Mouse (Mus musculus): ENCODE measurements around the gene Prmt8. TPM values are rescaled to one million over a fixed set of nuclear protein-coding genes. Genes with fewer than 3 reads are reported as not detected.

Prmt8 gene
- polyA plus RNA-seq, 1 experiment from 2014 or later: not detected

DNA sequence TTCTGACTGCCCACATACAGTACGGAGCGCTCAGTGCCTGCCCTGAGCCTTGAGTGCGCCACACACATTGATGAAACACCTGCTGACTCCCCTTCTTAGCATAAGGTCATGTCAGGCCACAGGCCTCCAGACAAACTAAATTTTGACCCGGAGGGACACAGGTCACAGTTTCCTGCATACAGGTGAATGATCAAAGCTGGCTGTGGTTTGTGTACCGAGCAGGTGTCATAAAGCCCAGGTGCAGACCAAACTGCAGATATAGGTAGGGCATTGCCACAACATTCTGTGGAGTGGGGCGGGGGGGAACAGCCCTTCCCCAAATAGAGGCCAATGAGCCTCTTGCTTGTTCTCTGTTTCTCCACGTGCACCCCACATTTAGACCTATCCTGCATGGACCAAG lies 88.5 kb downstream of the Prmt8 start:
- Histone ChIP-seq H3K9ac (ENCODE audit: low read depth, low read length) (no peak overlapping the region), H3K4me2 (replicated peaks; ENCODE audit: low read depth, low read length) (no peak overlapping the region), H3K27ac (ENCODE audit: low read depth, low read length) (no peak overlapping the region), H3K4me3 (ENCODE audit: low read length) (no peak overlapping the region), H3K4me1 (ENCODE audit: control insufficient read depth, insufficient read depth, low read length) (no peaks in the 10 kb centered on the region), H3K27me3 (ENCODE audit: control insufficient read depth, insufficient read depth, low read length) (no peaks in the 10 kb centered on the region), H3K36me3 (ENCODE audit: control insufficient read depth, insufficient read depth, low read length) (no peaks in the 10 kb centered on the region), H3K9me3 (ENCODE audit: control insufficient read depth, low read length) (no peaks in the 10 kb centered on the region)
- WGBS: 72% methylated on average over 7 of the region's 7 CpGs
- no peak; the same call in 1 of the 2 replicates for ATAC-seq (ENCODE audit: low FRiP score, low TSS enrichment)

DNA sequence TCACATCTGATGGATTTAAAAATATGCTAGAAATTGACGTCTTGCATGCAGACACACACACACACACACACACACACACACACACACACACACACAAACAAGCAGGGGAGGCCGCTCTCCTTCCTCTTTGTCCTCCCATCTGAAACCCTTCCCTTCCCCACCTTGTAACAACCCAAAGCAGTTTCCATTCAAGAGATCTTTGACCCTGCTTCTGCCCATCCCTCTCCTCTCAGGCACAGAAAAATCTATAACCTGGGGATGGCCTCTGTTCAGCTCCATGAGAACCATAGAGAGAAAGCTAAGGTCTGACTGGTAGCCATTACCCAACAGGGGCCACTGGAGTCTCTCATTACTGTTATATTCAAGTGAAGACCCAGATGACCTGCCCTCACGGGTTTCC lies 90.3 kb downstream of the Prmt8 start:
- H3K27me3 ChIP-seq (ENCODE audit: control insufficient read depth, insufficient read depth, low read length): no peaks in the 10 kb centered on the region
- no peak overlapping the region for H3K27ac ChIP-seq (ENCODE audit: low read depth, low read length)
- no peaks in the 10 kb centered on the region for H3K9me3 ChIP-seq (ENCODE audit: control insufficient read depth, low read length)
- no peak overlapping the region for H3K9ac ChIP-seq (ENCODE audit: low read depth, low read length)
- H3K4me2 ChIP-seq (replicated peaks; ENCODE audit: low read depth, low read length): no peak overlapping the region
- no peaks in the 10 kb centered on the region for H3K4me1 ChIP-seq (ENCODE audit: control insufficient read depth, insufficient read depth, low read length)
- no peak overlapping the region for H3K4me3 ChIP-seq (ENCODE audit: low read length)
- 73% methylated on average over 3 of the region's 3 CpGs for WGBS
- H3K36me3 ChIP-seq (ENCODE audit: control insufficient read depth, insufficient read depth, low read length): no peaks in the 10 kb centered on the region
- no peak for ATAC-seq (ENCODE audit: low FRiP score, low TSS enrichment)

DNA sequence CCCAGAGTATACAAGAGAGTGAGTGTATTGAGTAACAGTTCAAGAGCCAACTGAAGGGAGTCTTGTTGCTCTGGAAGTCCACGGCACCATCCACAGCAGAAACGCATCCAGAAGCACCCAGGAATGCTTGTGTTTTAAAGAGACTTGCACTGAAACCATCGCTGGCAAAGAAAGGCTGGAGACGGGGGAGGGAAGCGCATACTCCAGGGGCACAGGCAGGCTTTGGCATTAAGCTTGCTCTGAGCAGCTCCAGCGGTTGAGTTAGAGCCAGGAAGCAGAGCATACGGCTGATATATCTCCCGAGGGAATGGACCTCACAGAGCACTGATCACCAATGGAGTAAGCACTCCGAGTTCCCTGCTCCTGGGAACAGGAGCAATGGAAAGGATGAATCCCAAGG lies 91.0 kb downstream of the Prmt8 start:
- Histone ChIP-seq H3K9ac (ENCODE audit: low read depth, low read length) (no peak overlapping the region), H3K4me2 (replicated peaks; ENCODE audit: low read depth, low read length) (no peak overlapping the region), H3K4me1 (ENCODE audit: control insufficient read depth, insufficient read depth, low read length) (no peaks in the 10 kb centered on the region), H3K27me3 (ENCODE audit: control insufficient read depth, insufficient read depth, low read length) (no peaks in the 10 kb centered on the region), H3K4me3 (ENCODE audit: low read length) (no peak overlapping the region), H3K9me3 (ENCODE audit: control insufficient read depth, low read length) (no peaks in the 10 kb centered on the region), H3K27ac (ENCODE audit: low read depth, low read length) (no peak overlapping the region), H3K36me3 (ENCODE audit: control insufficient read depth, insufficient read depth, low read length) (no peaks in the 10 kb centered on the region)
- WGBS: 75% methylated on average over 9 of the region's 9 CpGs
- no peak for ATAC-seq (ENCODE audit: low FRiP score, low TSS enrichment)

DNA sequence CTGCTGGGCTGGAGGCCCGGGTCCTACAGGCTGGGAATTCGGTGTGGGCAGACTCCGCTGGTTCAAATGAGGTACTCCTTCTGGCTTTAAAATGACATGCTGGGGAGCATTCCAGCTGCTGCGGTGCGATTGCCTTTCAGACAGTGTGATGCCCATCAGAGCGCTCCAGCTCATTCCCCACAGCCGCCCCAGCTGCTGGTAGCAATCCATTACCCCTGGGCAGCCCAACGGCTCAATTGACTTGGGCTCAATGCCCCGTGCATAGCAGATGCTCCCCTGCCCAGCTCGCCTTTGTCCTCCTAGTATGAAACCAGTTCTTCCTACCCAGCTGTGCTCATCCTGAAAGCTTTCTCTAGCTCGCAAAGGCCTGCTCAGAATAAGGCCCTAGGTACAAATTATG lies 92.4 kb downstream of the Prmt8 start:
- H3K27me3 ChIP-seq (ENCODE audit: control insufficient read depth, insufficient read depth, low read length): no peaks in the 10 kb centered on the region
- H3K4me1 ChIP-seq (ENCODE audit: control insufficient read depth, insufficient read depth, low read length): no peaks in the 10 kb centered on the region
- no peak overlapping the region for H3K4me2 ChIP-seq (replicated peaks; ENCODE audit: low read depth, low read length)
- 81% methylated on average over 11 of the region's 11 CpGs for WGBS
- H3K9me3 ChIP-seq (ENCODE audit: control insufficient read depth, low read length): no peaks in the 10 kb centered on the region
- H3K9ac ChIP-seq (ENCODE audit: low read depth, low read length): no peak overlapping the region
- no peak overlapping the region for H3K27ac ChIP-seq (ENCODE audit: low read depth, low read length)
- no peak overlapping the region for H3K4me3 ChIP-seq (ENCODE audit: low read length)
- ATAC-seq (ENCODE audit: low FRiP score, low TSS enrichment): no peak
- H3K36me3 ChIP-seq (ENCODE audit: control insufficient read depth, insufficient read depth, low read length): no peaks in the 10 kb centered on the region

DNA sequence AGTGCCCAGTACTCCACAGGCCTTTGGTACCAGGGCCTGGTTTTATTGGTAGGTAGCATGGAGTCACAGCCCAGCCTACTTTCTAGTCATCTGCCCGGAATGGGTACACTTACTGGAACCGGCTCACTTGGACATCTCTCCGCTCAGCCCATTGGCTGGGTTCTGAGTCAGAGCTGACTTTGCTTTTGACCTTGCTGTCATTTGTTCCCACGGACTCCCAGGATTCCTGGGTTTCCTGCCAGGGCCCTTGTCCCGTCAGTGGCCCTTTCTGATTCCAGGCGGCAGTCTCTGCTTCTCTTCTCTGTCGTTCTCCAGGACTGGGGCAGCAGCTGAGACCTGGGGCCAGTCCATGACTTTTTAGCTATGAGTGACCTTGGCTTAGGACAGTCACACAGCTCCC lies 97.2 kb downstream of the Prmt8 start:
- H3K27me3 ChIP-seq (ENCODE audit: control insufficient read depth, insufficient read depth, low read length): no peaks in the 10 kb centered on the region
- 78% methylated on average over 7 of the region's 7 CpGs for WGBS

DNA sequence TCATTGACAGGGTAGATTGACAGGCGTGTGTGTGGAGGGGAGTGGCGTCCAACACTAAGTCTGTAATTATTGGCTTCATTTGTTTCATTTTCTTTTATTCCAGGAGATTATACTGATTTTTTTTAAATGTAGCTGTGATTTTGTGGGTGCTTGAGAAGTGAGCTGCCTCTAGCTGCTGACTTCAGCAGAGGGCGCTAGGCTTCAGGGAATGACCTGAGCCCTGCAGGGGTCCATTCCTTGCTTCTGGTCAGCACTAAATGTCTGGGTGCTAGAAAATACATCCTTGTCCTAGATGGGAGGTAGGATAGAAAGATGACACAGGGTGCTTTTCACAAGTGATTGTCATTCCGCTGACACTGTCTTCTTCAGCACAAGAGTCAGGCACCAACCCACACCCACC lies 99.2 kb downstream of the Prmt8 start:
- Histone ChIP-seq H3K27ac (ENCODE audit: low read depth, low read length) (no peak overlapping the region), H3K36me3 (ENCODE audit: control insufficient read depth, insufficient read depth, low read length) (no peaks in the 10 kb centered on the region), H3K4me2 (replicated peaks; ENCODE audit: low read depth, low read length) (no peak overlapping the region), H3K4me3 (ENCODE audit: low read length) (no peak overlapping the region), H3K4me1 (ENCODE audit: control insufficient read depth, insufficient read depth, low read length) (no peaks in the 10 kb centered on the region), H3K9me3 (ENCODE audit: control insufficient read depth, low read length) (no peaks in the 10 kb centered on the region), H3K9ac (ENCODE audit: low read depth, low read length) (no peak overlapping the region), H3K27me3 (ENCODE audit: control insufficient read depth, insufficient read depth, low read length) (no peaks in the 10 kb centered on the region)
- ATAC-seq (ENCODE audit: low FRiP score, low TSS enrichment): no peak
- 97% methylated on average over 4 of the region's 4 CpGs for WGBS

More for the DNA sequence above, 97.2 kb downstream of the Prmt8 start:
- H3K9me3 ChIP-seq (ENCODE audit: control insufficient read depth, low read length): no peaks in the 10 kb centered on the region
- no peaks in the 10 kb centered on the region for H3K4me1 ChIP-seq (ENCODE audit: control insufficient read depth, insufficient read depth, low read length)
- no peak overlapping the region for H3K4me2 ChIP-seq (replicated peaks; ENCODE audit: low read depth, low read length)
- no peak overlapping the region for H3K4me3 ChIP-seq (ENCODE audit: low read length)
- H3K36me3 ChIP-seq (ENCODE audit: control insufficient read depth, insufficient read depth, low read length): no peaks in the 10 kb centered on the region
- H3K27ac ChIP-seq (ENCODE audit: low read depth, low read length): no peak overlapping the region
- H3K9ac ChIP-seq (ENCODE audit: low read depth, low read length): no peak overlapping the region
- ATAC-seq (ENCODE audit: low FRiP score, low TSS enrichment): no peak

DNA sequence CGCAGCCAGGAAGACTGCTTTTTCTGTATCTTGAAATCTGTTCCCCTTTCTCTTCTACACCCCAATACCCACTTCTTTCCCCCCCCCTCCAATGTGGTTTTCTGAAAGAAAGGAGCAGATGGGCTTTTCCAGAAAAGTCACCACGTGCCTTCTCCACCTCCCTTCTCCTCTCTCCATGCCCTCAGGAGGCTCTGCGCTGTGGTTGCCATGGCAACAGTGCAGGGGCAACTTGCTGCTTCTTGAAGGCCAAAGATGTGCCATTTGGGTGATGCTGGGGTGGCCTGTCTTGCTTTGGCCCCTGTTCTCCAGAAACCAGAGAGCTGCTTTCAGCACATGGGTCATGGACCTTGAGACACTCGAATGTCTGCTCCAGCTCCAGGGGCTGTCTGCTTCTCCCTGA lies 100.0 kb downstream of the Prmt8 start:
- no peaks in the 10 kb centered on the region for H3K27me3 ChIP-seq (ENCODE audit: control insufficient read depth, insufficient read depth, low read length)
- no peak overlapping the region for H3K9ac ChIP-seq (ENCODE audit: low read depth, low read length)
- ATAC-seq (ENCODE audit: low FRiP score, low TSS enrichment): no peak
- no peaks in the 10 kb centered on the region for H3K4me1 ChIP-seq (ENCODE audit: control insufficient read depth, insufficient read depth, low read length)
- WGBS: 76% methylated on average over 4 of the region's 4 CpGs
- H3K4me3 ChIP-seq (ENCODE audit: low read length): no peak overlapping the region
- no peaks in the 10 kb centered on the region for H3K9me3 ChIP-seq (ENCODE audit: control insufficient read depth, low read length)
- H3K27ac ChIP-seq (ENCODE audit: low read depth, low read length): no peak overlapping the region
- H3K4me2 ChIP-seq (replicated peaks; ENCODE audit: low read depth, low read length): no peak overlapping the region
- no peaks in the 10 kb centered on the region for H3K36me3 ChIP-seq (ENCODE audit: control insufficient read depth, insufficient read depth, low read length)

DNA sequence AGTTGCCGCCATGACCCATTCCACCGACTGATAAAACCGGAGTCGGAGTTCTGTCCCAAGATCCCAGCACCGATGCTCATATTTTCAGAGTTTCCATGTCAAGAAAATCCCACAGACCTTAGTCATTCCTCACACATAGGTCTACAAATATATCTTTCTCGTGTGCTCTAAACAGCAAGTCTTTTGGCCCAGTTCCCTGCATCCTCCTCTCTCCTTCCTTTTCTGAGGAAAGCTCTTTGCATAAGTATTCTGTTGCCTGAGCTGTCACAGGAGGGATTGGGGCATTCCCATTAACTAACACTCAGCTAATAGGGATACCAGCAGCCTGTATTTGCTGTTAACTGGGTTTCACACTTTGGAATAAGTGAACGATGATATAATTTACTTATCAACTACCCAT lies 106.0 kb downstream of the Prmt8 start:
- Histone ChIP-seq H3K4me1 (ENCODE audit: control insufficient read depth, insufficient read depth, low read length) (no peaks in the 10 kb centered on the region), H3K36me3 (ENCODE audit: control insufficient read depth, insufficient read depth, low read length) (no peaks in the 10 kb centered on the region), H3K9me3 (ENCODE audit: control insufficient read depth, low read length) (no peaks in the 10 kb centered on the region), H3K9ac (ENCODE audit: low read depth, low read length) (no peak overlapping the region), H3K4me2 (replicated peaks; ENCODE audit: low read depth, low read length) (no peak overlapping the region), H3K27ac (ENCODE audit: low read depth, low read length) (no peak overlapping the region), H3K4me3 (ENCODE audit: low read length) (no peak overlapping the region), H3K27me3 (ENCODE audit: control insufficient read depth, insufficient read depth, low read length) (no peaks in the 10 kb centered on the region)
- ATAC-seq (ENCODE audit: low FRiP score, low TSS enrichment): no peak
- 78% methylated on average over 7 of the region's 7 CpGs for WGBS

DNA sequence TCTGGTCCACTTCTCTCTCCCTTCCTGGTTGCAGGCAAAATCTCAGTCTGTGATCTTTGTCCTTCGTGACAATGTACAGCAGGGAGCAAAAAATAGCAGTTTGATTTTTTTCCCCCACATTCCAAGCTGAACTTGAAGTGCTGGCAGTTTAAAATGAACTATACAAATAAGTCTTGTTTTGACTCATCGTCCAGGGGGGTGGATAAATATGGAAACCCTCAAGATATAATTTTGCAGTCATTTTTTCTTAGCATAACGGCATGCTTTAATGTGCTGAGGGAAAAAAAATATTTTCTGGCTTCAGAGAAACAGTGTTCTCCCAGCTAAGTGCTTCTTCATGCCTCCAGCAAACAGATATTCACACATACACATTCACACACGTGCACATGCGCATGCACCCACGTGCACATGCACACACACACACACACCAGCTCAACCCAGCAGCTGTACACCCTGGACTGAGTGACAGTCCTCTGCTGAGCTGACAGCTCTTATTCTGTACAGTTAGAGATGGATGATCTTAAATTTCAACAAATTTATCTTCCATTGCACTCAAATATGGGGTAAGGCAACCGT lies 107.5 kb downstream of the Prmt8 start:
- no peak for ATAC-seq (ENCODE audit: low FRiP score, low TSS enrichment)
- Histone ChIP-seq H3K9ac (ENCODE audit: low read depth, low read length) (no peak overlapping the region), H3K27ac (ENCODE audit: low read depth, low read length) (no peak overlapping the region), H3K4me3 (ENCODE audit: low read length) (no peak overlapping the region), H3K36me3 (ENCODE audit: control insufficient read depth, insufficient read depth, low read length) (no peaks in the 10 kb centered on the region), H3K9me3 (ENCODE audit: control insufficient read depth, low read length) (no peaks in the 10 kb centered on the region), H3K27me3 (ENCODE audit: control insufficient read depth, insufficient read depth, low read length) (no peaks in the 10 kb centered on the region), H3K4me2 (replicated peaks; ENCODE audit: low read depth, low read length) (no peak overlapping the region), H3K4me1 (ENCODE audit: control insufficient read depth, insufficient read depth, low read length) (no peaks in the 10 kb centered on the region)
- 79% methylated on average over 7 of the region's 7 CpGs for WGBS
